11 mouse cellular contexts compared by ENCODE assay signal in genomic region chr7:110782135-110782534, GRCm38 (mm10). TPM values are rescaled to one million over a fixed set of nuclear protein-coding genes. Genes with fewer than 3 reads are reported as not detected.
DNase-seq lines count a peak whose midpoint lies in the region; ATAC-seq and TF ChIP-seq lines count a peak whose summit lies in the region.
"Had no signal": no experiment of that assay in that cellular context is flagged by ENCODE, and none has a peak within 500 bp of the region (broad histone marks: within the 10 kb centered on the region; RNA-seq: fewer than 3 reads in every experiment).

No protein-coding gene starts in this region.

- H3ac ChIP-seq in myocyte (ENCODE audit: control insufficient read depth, insufficient read length) = no peak overlapping the region

- H3K9ac ChIP-seq in hindbrain, embryonic 15.5 days = no peak overlapping the region
- H3K9ac ChIP-seq in hindbrain, embryonic 11.5 days (ENCODE audit: low read depth, low read length) = no peak overlapping the region

- no peak for TF ChIP-seq POLR2A in myocyte (IDR thresholded peaks at IDR 0.05; ENCODE audit: insufficient read length, low read depth)

- H3K27ac ChIP-seq in hindbrain, embryonic 15.5 days (replicated peaks) = peak overlapping the region; percentile 70
- no peak overlapping the region for H3K27ac ChIP-seq in hindbrain, embryonic 11.5 days (ENCODE audit: low read depth, low read length)

- ATAC-seq in hindbrain, embryonic 15.5 days (ENCODE audit: low FRiP score, low read depth) = no peak
- no peak for ATAC-seq in hindbrain, embryonic 11.5 days (ENCODE audit: low FRiP score)
- ATAC-seq in inflammation-experienced regulatory T-cells, adult 6 months = no peak
- ATAC-seq: forebrain, embryonic 16.5 days had no signal

- no peaks in the 10 kb centered on the region for H3K36me3 ChIP-seq in hindbrain, embryonic 15.5 days
- H3K36me3 ChIP-seq in hindbrain, embryonic 11.5 days (ENCODE audit: control insufficient read depth, insufficient read depth, low read length) = no peaks in the 10 kb centered on the region
- H3K36me3 ChIP-seq in myocyte (ENCODE audit: control insufficient read depth, insufficient read depth) = no peaks in the 10 kb centered on the region

- WGBS in hindbrain, embryonic 15.5 days = 64% methylated on average over 7 of the region's 7 CpGs
- whole genome bisulfite sequencing in hindbrain, embryonic 11.5 days = 78% methylated on average over 7 of the region's 7 CpGs

- no peaks in the 10 kb centered on the region for H3K79me2 ChIP-seq in myocyte (ENCODE audit: control insufficient read depth, insufficient read depth)

- peaks cover 23% of the 10 kb centered on the region for H3K4me1 ChIP-seq in hindbrain, embryonic 15.5 days (replicated peaks)
- H3K4me1 ChIP-seq in hindbrain, embryonic 11.5 days (replicated peaks; ENCODE audit: control insufficient read depth, insufficient read depth, low read length) = no peaks in the 10 kb centered on the region

- H3K4me2 ChIP-seq in hindbrain, embryonic 15.5 days = no peak overlapping the region
- no peak overlapping the region for H3K4me2 ChIP-seq in hindbrain, embryonic 11.5 days (replicated peaks; ENCODE audit: low read depth, low read length)
- peak overlapping the region; percentile 48 for H3K4me2 ChIP-seq in myocyte (ENCODE audit: low read depth)

- H3K4me3 ChIP-seq in hindbrain, embryonic 15.5 days = no peak overlapping the region
- no peak overlapping the region for H3K4me3 ChIP-seq in hindbrain, embryonic 11.5 days (ENCODE audit: low read depth, low read length)
- no peak overlapping the region for H3K4me3 ChIP-seq in myocyte
- H3K4me3 ChIP-seq: megakaryocyte, embryonic 14.5 days had no signal

- H3K9me3 ChIP-seq in hindbrain, embryonic 15.5 days = no peaks in the 10 kb centered on the region
- no peaks in the 10 kb centered on the region for H3K9me3 ChIP-seq in hindbrain, embryonic 11.5 days (ENCODE audit: control insufficient read depth, low read length)
- H3K9me3 ChIP-seq: megakaryocyte, embryonic 14.5 days had no signal

- H3K27me3 ChIP-seq in hindbrain, embryonic 15.5 days = no peaks in the 10 kb centered on the region
- no peaks in the 10 kb centered on the region for H3K27me3 ChIP-seq in hindbrain, embryonic 11.5 days (ENCODE audit: control insufficient read depth, insufficient read depth, low read length)
- H3K27me3 ChIP-seq in myocyte (ENCODE audit: control insufficient read depth, insufficient read depth, insufficient read length) = no peaks in the 10 kb centered on the region
- H3K27me3 ChIP-seq: CH12.LX had no signal

- DNase-seq in hindbrain, embryonic 11.5 days (ENCODE audit: low spot score) = no peak
- DNase-seq in c-Kit-positive CD71-positive TER-119-positive erythroid progenitor cells, embryonic 14.5 days (ENCODE audit: low spot score) = peak; percentile 56
- DNase-seq in heart, postnatal 4 days = peak; percentile 82
- DNase-seq in retina, embryonic 14.5 days (ENCODE audit: low spot score) = no peak
- no peak for DNase-seq in urinary bladder, postnatal 14 days (ENCODE audit: low spot score)

TF ChIP-seq in myocyte, 11 proteins besides CTCF, POLR2A, EP300 and RAD21:
- TF ChIP-seq POLR2AphosphoS2 (IDR thresholded peaks at IDR 0.05; ENCODE audit: insufficient read length, low read depth) (no peak), MYOD1 (IDR thresholded peaks at IDR 0.05; ENCODE audit: control insufficient read depth in 1 of 3, insufficient read length in 2 of 3, low read depth in 2 of 3) (no peak), MAX (IDR thresholded peaks at IDR 0.05; ENCODE audit: low read depth) (no peak), E2F4 (IDR thresholded peaks at IDR 0.05; ENCODE audit: insufficient read depth) (no peak), TCF3 (IDR thresholded peaks at IDR 0.05; ENCODE audit: insufficient read length, low read depth) (no peak), CEBPB (IDR thresholded peaks at IDR 0.05; ENCODE audit: insufficient read depth, poor library complexity, severe bottlenecking) (no peak), USF1 (IDR thresholded peaks at IDR 0.05; ENCODE audit: low read depth) (no peak), MYOG (IDR thresholded peaks at IDR 0.05; ENCODE audit: control insufficient read depth in 1 of 3, insufficient read depth in 1 of 3, insufficient read length in 2 of 3, low read depth in 2 of 3) (no peak), SRF (IDR thresholded peaks at IDR 0.05; ENCODE audit: control insufficient read depth, insufficient read length, low read depth) (no peak), REST (IDR thresholded peaks at IDR 0.05; ENCODE audit: insufficient read depth, insufficient read length) (no peak), TCF12 (IDR thresholded peaks at IDR 0.05; ENCODE audit: insufficient read depth, poor library complexity, severe bottlenecking) (no peak)
TF ChIP-seq in myocyte: peak in this region for 0.

RNA-seq across cellular contexts. Expression of gene Ampd3, which starts 14.1 kb away (rescaled TPM):
- 11.9 TPM in 2 replicates for polyA plus RNA-seq in hindbrain, embryonic 15.5 days (2015; fragmentation: Nextera tagmentation; extraction: Ambion mirVana)
- 1.3 and 1.4 TPM in 2 replicates for polyA plus RNA-seq in hindbrain, embryonic 11.5 days (2014; fragmentation: Nextera tagmentation; extraction: Ambion mirVana)
- total RNA-seq in heart, postnatal 4 days (2021) = 10 to 100 TPM; 23.8 to 30.3 TPM
- 8.2 TPM for polyA plus RNA-seq in myocyte (2012; fragmentation: generic; extraction: Trizol)
- polyA plus RNA-seq in inflammation-experienced regulatory T-cells, adult 6 months (2017; shearing (Covaris generic)) = 1 to 10 TPM; 1.5 to 6.0 (median 5.0) TPM

Comparison
In these comparisons a context has a peak if more than half of its experiments do, and no peak if none do; other contexts are left out.
1. DNase-seq: peak in c-Kit-positive CD71-positive TER-119-positive erythroid progenitor cells, embryonic 14.5 days (single experiment) and heart, postnatal 4 days (single experiment); none in hindbrain, embryonic 11.5 days (single experiment), retina, embryonic 14.5 days (single experiment) and urinary bladder, postnatal 14 days (single experiment).